Mouse (Mus musculus): ENCODE measurements at regions not wholly inside any gene's neighbourhood (a gene's known extent, or its start where the extent isn't known, plus 50 kb on each side); places are given as distances from the start of the nearest gene placed in this dataset.

GRCm38 (mm10) chr3:19747361-19747760 lies 118.9 kb upstream of the 1700064H15Rik start:
- no peak overlapping the region for H3K27ac ChIP-seq (ENCODE audit: low read length)
- no peaks in the 10 kb centered on the region for H3K4me1 ChIP-seq (ENCODE audit: control insufficient read depth, insufficient read depth, low read length)
- H3K36me3 ChIP-seq (ENCODE audit: control insufficient read depth, insufficient read depth): no peaks in the 10 kb centered on the region
- 74% methylated on average over 4 of the region's 4 CpGs for WGBS
- H3K4me3 ChIP-seq (ENCODE audit: low read length): no peak overlapping the region
- H3K27me3 ChIP-seq (ENCODE audit: control insufficient read depth, insufficient read depth, low read length): no peaks in the 10 kb centered on the region
- H3K4me2 ChIP-seq (ENCODE audit: low read depth, low read length): no peak overlapping the region
- ATAC-seq (replicated peaks; ENCODE audit: extremely low read depth, insufficient read depth, low FRiP score): no peak
- no peaks in the 10 kb centered on the region for H3K9me3 ChIP-seq (replicated peaks; ENCODE audit: control insufficient read depth, low read length)
- H3K9ac ChIP-seq (ENCODE audit: low read length): no peak overlapping the region

- Histone ChIP-seq H3K9me3 (replicated peaks; ENCODE audit: control insufficient read depth, low read length) (no peaks in the 10 kb centered on the region), H3K27ac (ENCODE audit: low read length) (no peak overlapping the region), H3K27me3 (ENCODE audit: control insufficient read depth, insufficient read depth, low read length) (no peaks in the 10 kb centered on the region), H3K4me2 (ENCODE audit: low read depth, low read length) (no peak overlapping the region), H3K36me3 (ENCODE audit: control insufficient read depth, insufficient read depth) (no peaks in the 10 kb centered on the region), H3K4me3 (ENCODE audit: low read length) (no peak overlapping the region), H3K9ac (ENCODE audit: low read length) (no peak overlapping the region), H3K4me1 (ENCODE audit: control insufficient read depth, insufficient read depth, low read length) (no peaks in the 10 kb centered on the region)
- 93% methylated on average over 3 of the region's 3 CpGs for WGBS
- no peak for ATAC-seq (replicated peaks; ENCODE audit: extremely low read depth, insufficient read depth, low FRiP score)
These were observed 123.5 kb upstream of the 1700064H15Rik start for GRCm38 (mm10) chr3:19751946-19752345.

- no peak for ATAC-seq (replicated peaks; ENCODE audit: extremely low read depth, insufficient read depth, low FRiP score)
- no peak overlapping the region for H3K27ac ChIP-seq (ENCODE audit: low read length)
- no peaks in the 10 kb centered on the region for H3K4me1 ChIP-seq (ENCODE audit: control insufficient read depth, insufficient read depth, low read length)
- no peak overlapping the region for H3K4me2 ChIP-seq (ENCODE audit: low read depth, low read length)
- no peaks in the 10 kb centered on the region for H3K9me3 ChIP-seq (replicated peaks; ENCODE audit: control insufficient read depth, low read length)
- H3K4me3 ChIP-seq (ENCODE audit: low read length): no peak overlapping the region
- no peak overlapping the region for H3K9ac ChIP-seq (ENCODE audit: low read length)
- no peaks in the 10 kb centered on the region for H3K27me3 ChIP-seq (ENCODE audit: control insufficient read depth, insufficient read depth, low read length)
- H3K36me3 ChIP-seq (ENCODE audit: control insufficient read depth, insufficient read depth): no peaks in the 10 kb centered on the region
- 70% methylated on average over 1 of the region's 1 CpGs for WGBS
These were observed 125.5 kb upstream of the 1700064H15Rik start for GRCm38 (mm10) chr3:19754011-19754410.

GRCm38 (mm10) chr3:19754636-19755035 lies 126.2 kb upstream of the 1700064H15Rik start:
- no peak overlapping the region for H3K27ac ChIP-seq (ENCODE audit: low read length)
- 68% methylated on average over 2 of the region's 2 CpGs for WGBS
- H3K36me3 ChIP-seq (ENCODE audit: control insufficient read depth, insufficient read depth): no peaks in the 10 kb centered on the region
- H3K9ac ChIP-seq (ENCODE audit: low read length): no peak overlapping the region
- no peaks in the 10 kb centered on the region for H3K27me3 ChIP-seq (ENCODE audit: control insufficient read depth, insufficient read depth, low read length)
- no peak overlapping the region for H3K4me3 ChIP-seq (ENCODE audit: low read length)
- no peak overlapping the region for H3K4me2 ChIP-seq (ENCODE audit: low read depth, low read length)
- no peak for ATAC-seq (replicated peaks; ENCODE audit: extremely low read depth, insufficient read depth, low FRiP score)
- no peaks in the 10 kb centered on the region for H3K9me3 ChIP-seq (replicated peaks; ENCODE audit: control insufficient read depth, low read length)
- H3K4me1 ChIP-seq (ENCODE audit: control insufficient read depth, insufficient read depth, low read length): no peaks in the 10 kb centered on the region

GRCm38 (mm10) chr3:19755136-19755535 lies 126.7 kb upstream of the 1700064H15Rik start:
- Histone ChIP-seq H3K4me3 (ENCODE audit: low read length) (no peak overlapping the region), H3K36me3 (ENCODE audit: control insufficient read depth, insufficient read depth) (no peaks in the 10 kb centered on the region), H3K27me3 (ENCODE audit: control insufficient read depth, insufficient read depth, low read length) (no peaks in the 10 kb centered on the region), H3K4me2 (ENCODE audit: low read depth, low read length) (no peak overlapping the region), H3K27ac (ENCODE audit: low read length) (no peak overlapping the region), H3K4me1 (ENCODE audit: control insufficient read depth, insufficient read depth, low read length) (no peaks in the 10 kb centered on the region), H3K9me3 (replicated peaks; ENCODE audit: control insufficient read depth, low read length) (no peaks in the 10 kb centered on the region), H3K9ac (ENCODE audit: low read length) (no peak overlapping the region)
- ATAC-seq (replicated peaks; ENCODE audit: extremely low read depth, insufficient read depth, low FRiP score): no peak
- WGBS: 48% methylated on average over 3 of the region's 3 CpGs

GRCm38 (mm10) chr3:19798543-19799106 lies 158.2 kb upstream of the Cp start:
- Histone ChIP-seq H3K27ac (ENCODE audit: low read length) (no peak overlapping the region), H3K9ac (ENCODE audit: low read length) (no peak overlapping the region), H3K27me3 (ENCODE audit: control insufficient read depth, insufficient read depth, low read length) (no peaks in the 10 kb centered on the region), H3K4me3 (ENCODE audit: low read length) (no peak overlapping the region), H3K4me2 (ENCODE audit: low read depth, low read length) (no peak overlapping the region), H3K9me3 (replicated peaks; ENCODE audit: control insufficient read depth, low read length) (no peaks in the 10 kb centered on the region), H3K4me1 (ENCODE audit: control insufficient read depth, insufficient read depth, low read length) (no peaks in the 10 kb centered on the region), H3K36me3 (ENCODE audit: control insufficient read depth, insufficient read depth) (no peaks in the 10 kb centered on the region)
- WGBS: 71% methylated on average over 1 of the region's 1 CpGs
- no peak for ATAC-seq (replicated peaks; ENCODE audit: extremely low read depth, insufficient read depth, low FRiP score)

GRCm38 (mm10) chr3:19810034-19810433 lies 146.8 kb upstream of the Cp start:
- Histone ChIP-seq H3K36me3 (ENCODE audit: control insufficient read depth, insufficient read depth) (no peaks in the 10 kb centered on the region), H3K4me1 (ENCODE audit: control insufficient read depth, insufficient read depth, low read length) (0 out of 2 replicates have a peak, but pooled peaks cover 2% of the 10 kb centered on the region), H3K27ac (ENCODE audit: low read length) (no peak overlapping the region), H3K9ac (ENCODE audit: low read length) (no peak overlapping the region), H3K27me3 (ENCODE audit: control insufficient read depth, insufficient read depth, low read length) (no peaks in the 10 kb centered on the region), H3K4me2 (ENCODE audit: low read depth, low read length) (no peak overlapping the region), H3K9me3 (replicated peaks; ENCODE audit: control insufficient read depth, low read length) (no peaks in the 10 kb centered on the region), H3K4me3 (ENCODE audit: low read length) (no peak overlapping the region)
- WGBS: 61% methylated on average over 3 of the region's 3 CpGs
- no peak for ATAC-seq (replicated peaks; ENCODE audit: extremely low read depth, insufficient read depth, low FRiP score)

- no peaks in the 10 kb centered on the region for H3K9me3 ChIP-seq (replicated peaks; ENCODE audit: control insufficient read depth, low read length)
- H3K27ac ChIP-seq (ENCODE audit: low read length): no peak overlapping the region
- no peak for ATAC-seq (replicated peaks; ENCODE audit: extremely low read depth, insufficient read depth, low FRiP score)
- H3K27me3 ChIP-seq (ENCODE audit: control insufficient read depth, insufficient read depth, low read length): no peaks in the 10 kb centered on the region
- H3K4me1 ChIP-seq (ENCODE audit: control insufficient read depth, insufficient read depth, low read length): no peaks in the 10 kb centered on the region
- H3K36me3 ChIP-seq (ENCODE audit: control insufficient read depth, insufficient read depth): no peaks in the 10 kb centered on the region
- 80% methylated on average over 1 of the region's 1 CpGs for WGBS
- no peak overlapping the region for H3K4me3 ChIP-seq (ENCODE audit: low read length)
- no peak overlapping the region for H3K9ac ChIP-seq (ENCODE audit: low read length)
- H3K4me2 ChIP-seq (ENCODE audit: low read depth, low read length): no peak overlapping the region
These were observed 131.9 kb upstream of the Cp start for GRCm38 (mm10) chr3:19824904-19825303.

- no peak overlapping the region for H3K4me3 ChIP-seq (ENCODE audit: low read length)
- 77% methylated on average over 5 of the region's 5 CpGs for WGBS
- no peak overlapping the region for H3K4me2 ChIP-seq (ENCODE audit: low read depth, low read length)
- H3K27me3 ChIP-seq (ENCODE audit: control insufficient read depth, insufficient read depth, low read length): no peaks in the 10 kb centered on the region
- no peaks in the 10 kb centered on the region for H3K36me3 ChIP-seq (ENCODE audit: control insufficient read depth, insufficient read depth)
- no peaks in the 10 kb centered on the region for H3K4me1 ChIP-seq (ENCODE audit: control insufficient read depth, insufficient read depth, low read length)
- no peaks in the 10 kb centered on the region for H3K9me3 ChIP-seq (replicated peaks; ENCODE audit: control insufficient read depth, low read length)
- H3K9ac ChIP-seq (ENCODE audit: low read length): no peak overlapping the region
- ATAC-seq (replicated peaks; ENCODE audit: extremely low read depth, insufficient read depth, low FRiP score): no peak
- no peak overlapping the region for H3K27ac ChIP-seq (ENCODE audit: low read length)
These were observed 128.2 kb upstream of the Cp start for GRCm38 (mm10) chr3:19828518-19829246.
